Mouse (Mus musculus) myocyte (in vitro differentiated cells): Measurements from ENCODE around the gene Got2. TPM values are rescaled to one million over a fixed set of nuclear protein-coding genes. Genes with fewer than 3 reads are reported as not detected.

ENCODE experiments used
- H3K27me3 ChIP-seq: one replicate; pipeline ENCODE4 v1.6.1; 2011; ENCODE audit not compliant: control insufficient read depth, insufficient read depth, insufficient read length
- H3K36me3 ChIP-seq: one replicate; pipeline ENCODE4 v1.6.1; 2011; ENCODE audit not compliant: control insufficient read depth, insufficient read depth
- H3K4me2 ChIP-seq: one replicate; pipeline ENCODE4 v1.6.1; 2011; ENCODE audit warnings: low read depth, control low read depth
- H3K4me3 ChIP-seq: one replicate; pipeline ENCODE4 v1.5.1; 2011; ENCODE audit warnings: mild to moderate bottlenecking, control low read depth, moderate library complexity
- H3K79me2 ChIP-seq: one replicate; pipeline ENCODE4 v1.6.1; 2011; ENCODE audit not compliant: control insufficient read depth, insufficient read depth
- H3ac ChIP-seq: one replicate; pipeline ENCODE4 v1.6.1; 2011; ENCODE audit not compliant: control insufficient read depth, insufficient read length
- CEBPB ChIP-seq: IDR thresholded peaks from 2 replicates; pipeline ENCODE4 v1.6.1; 2011; ENCODE audit warnings: mild to moderate bottlenecking, moderate library complexity; ENCODE audit not compliant: poor library complexity, insufficient read depth, severe bottlenecking
- E2F4 ChIP-seq: IDR thresholded peaks from one replicate; pipeline ENCODE4 v1.6.1; 2011; ENCODE audit warnings: mild to moderate bottlenecking, control low read depth, moderate library complexity; ENCODE audit not compliant: insufficient read depth
- MAX ChIP-seq: IDR thresholded peaks from one replicate; pipeline ENCODE4 v1.6.1; 2011; ENCODE audit warnings: low read depth, mild to moderate bottlenecking, control low read depth
- MYOD1 ChIP-seq, 3 experiments: IDR thresholded peaks; one replicate each; pipeline ENCODE4 v1.6.1; 2011; ENCODE audit warnings: control low read depth in 2 of 3, low read depth in 2 of 3, mild to moderate bottlenecking in 2 of 3, moderate library complexity in 1 of 3; ENCODE audit not compliant: insufficient read length in 2 of 3, control insufficient read depth in 1 of 3
- MYOG ChIP-seq, 3 experiments: IDR thresholded peaks; one replicate each; pipeline ENCODE4 v1.6.1; 2011; ENCODE audit warnings: control low read depth in 2 of 3, low read depth in 2 of 3, mild to moderate bottlenecking in 2 of 3; ENCODE audit not compliant: insufficient read length in 2 of 3, control insufficient read depth in 1 of 3, insufficient read depth in 1 of 3
- POLR2A ChIP-seq: IDR thresholded peaks from one replicate; pipeline ENCODE4 v1.6.1; 2011; ENCODE audit warnings: low read depth, mild to moderate bottlenecking, control low read depth, moderate library complexity; ENCODE audit not compliant: insufficient read length
- POLR2AphosphoS2 ChIP-seq: IDR thresholded peaks from one replicate; pipeline ENCODE4 v1.6.1; 2011; ENCODE audit warnings: low read depth, control low read depth; ENCODE audit not compliant: insufficient read length
- REST ChIP-seq: IDR thresholded peaks from one replicate; pipeline ENCODE4 v1.6.1; 2011; ENCODE audit warnings: mild to moderate bottlenecking, control low read depth, moderate library complexity; ENCODE audit not compliant: insufficient read depth, insufficient read length
- SRF ChIP-seq: IDR thresholded peaks from one replicate; pipeline ENCODE4 v1.6.1; 2011; ENCODE audit warnings: low read depth; ENCODE audit not compliant: control insufficient read depth, insufficient read length
- TCF12 ChIP-seq: IDR thresholded peaks from one replicate; pipeline ENCODE4 v1.6.1; 2011; ENCODE audit warnings: mild to moderate bottlenecking, control low read depth; ENCODE audit not compliant: poor library complexity, insufficient read depth, severe bottlenecking
- TCF3 ChIP-seq: IDR thresholded peaks from one replicate; pipeline ENCODE4 v1.6.1; 2011; ENCODE audit warnings: low read depth, control low read depth; ENCODE audit not compliant: insufficient read length
- USF1 ChIP-seq: IDR thresholded peaks from one replicate; pipeline ENCODE4 v1.6.1; 2011; ENCODE audit warnings: low read depth, mild to moderate bottlenecking, control low read depth, moderate library complexity
- polyA plus RNA-seq: library from polyadenylated mRNA; unstranded; fragments of >200 nt; fragmentation: generic; extraction: Trizol; gene quantifications from one replicate; pipeline ENCODE4 v1.2.1, GENCODE M21; 2012; ENCODE audit warnings: missing spikeins

Got2 gene
- polyA plus RNA-seq, 1 experiment: 241 TPM

- H3K27me3 ChIP-seq: no peaks in the 10 kb centered on the region
- peak overlapping the region; percentile 95 for H3K4me2 ChIP-seq
- peaks cover 11% of the 10 kb centered on the region for H3K36me3 ChIP-seq
- H3ac ChIP-seq: peak overlapping the region; percentile 9
- TF ChIP-seq MYOG (IDR thresholded peaks at IDR 0.05; ENCODE audit: control insufficient read depth in 1 of 3, insufficient read depth in 1 of 3, insufficient read length in 2 of 3, low read depth in 2 of 3) (peak in 1 of 3 experiments; percentile 6), POLR2A (peak; percentile 40), REST (no peak), MAX (no peak), CEBPB (peak; percentile 99), POLR2AphosphoS2 (no peak), USF1 (peak; percentile 5), TCF12 (peak; percentile 4), SRF (no peak), TCF3 (no peak), MYOD1 (IDR thresholded peaks at IDR 0.05; ENCODE audit: control insufficient read depth in 1 of 3, insufficient read length in 2 of 3, low read depth in 2 of 3) (no peak), E2F4 (no peak)
- peak overlapping the region; percentile 83 for H3K4me3 ChIP-seq
- peaks cover 27% of the 10 kb centered on the region for H3K79me2 ChIP-seq
Observed at GRCm38 (mm10) chr8:95852290-95852689, 36.1 kb downstream of the Got2 start.

- Histone ChIP-seq H3K36me3 (peaks cover 23% of the 10 kb centered on the region), H3ac (no peak overlapping the region), H3K4me3 (no peak overlapping the region), H3K27me3 (no peaks in the 10 kb centered on the region), H3K79me2 (peaks cover 27% of the 10 kb centered on the region), H3K4me2 (no peak overlapping the region)
- TF ChIP-seq TCF3 (no peak), MYOD1 (IDR thresholded peaks at IDR 0.05; ENCODE audit: control insufficient read depth in 1 of 3, insufficient read length in 2 of 3, low read depth in 2 of 3) (no peak), POLR2AphosphoS2 (no peak), USF1 (no peak), E2F4 (no peak), POLR2A (no peak), REST (no peak), SRF (no peak), CEBPB (no peak), TCF12 (no peak), MAX (no peak), MYOG (IDR thresholded peaks at IDR 0.05; ENCODE audit: control insufficient read depth in 1 of 3, insufficient read depth in 1 of 3, insufficient read length in 2 of 3, low read depth in 2 of 3) (no peak)
Observed at GRCm38 (mm10) chr8:95850326-95850725, 38.0 kb downstream of the Got2 start.

GRCm38 (mm10) chr8:95848734-95849464 lies 39.4 kb downstream of the Got2 start:
- Histone ChIP-seq H3K79me2 (peaks cover 27% of the 10 kb centered on the region), H3K27me3 (no peaks in the 10 kb centered on the region), H3K4me3 (no peak overlapping the region), H3K36me3 (peaks cover 36% of the 10 kb centered on the region), H3ac (no peak overlapping the region), H3K4me2 (peak overlapping the region; percentile 42)
- TF ChIP-seq REST: no peak
- no peak for TF ChIP-seq TCF3
- no peak for TF ChIP-seq POLR2AphosphoS2
- TF ChIP-seq MYOD1 (IDR thresholded peaks at IDR 0.05; ENCODE audit: control insufficient read depth in 1 of 3, insufficient read length in 2 of 3, low read depth in 2 of 3): peak in 2 of 3 experiments; percentile 80 to 85
- TF ChIP-seq MYOG (IDR thresholded peaks at IDR 0.05; ENCODE audit: control insufficient read depth in 1 of 3, insufficient read depth in 1 of 3, insufficient read length in 2 of 3, low read depth in 2 of 3): peak in 2 of 3 experiments; percentile 14 to 54

- Histone ChIP-seq H3K79me2 (peaks cover 27% of the 10 kb centered on the region), H3K4me3 (no peak overlapping the region), H3K27me3 (no peaks in the 10 kb centered on the region), H3ac (no peak overlapping the region), H3K4me2 (no peak overlapping the region), H3K36me3 (peaks cover 41% of the 10 kb centered on the region)
- TF ChIP-seq POLR2AphosphoS2 (peak; percentile 14), E2F4 (no peak)
Observed at GRCm38 (mm10) chr8:95848061-95848551, 40.2 kb downstream of the Got2 start.

GRCm38 (mm10) chr8:95845026-95845425 lies 43.3 kb downstream of the Got2 start:
- peaks cover 54% of the 10 kb centered on the region for H3K36me3 ChIP-seq
- H3K27me3 ChIP-seq: no peaks in the 10 kb centered on the region
- H3ac ChIP-seq: no peak overlapping the region
- TF ChIP-seq SRF: no peak
- no peak for TF ChIP-seq E2F4
- no peak for TF ChIP-seq CEBPB
- TF ChIP-seq MYOD1 (IDR thresholded peaks at IDR 0.05; ENCODE audit: control insufficient read depth in 1 of 3, insufficient read length in 2 of 3, low read depth in 2 of 3): no peak
- TF ChIP-seq TCF12: no peak
- TF ChIP-seq REST: no peak
- TF ChIP-seq MYOG (IDR thresholded peaks at IDR 0.05; ENCODE audit: control insufficient read depth in 1 of 3, insufficient read depth in 1 of 3, insufficient read length in 2 of 3, low read depth in 2 of 3): no peak
- TF ChIP-seq MAX: no peak
- no peak for TF ChIP-seq POLR2AphosphoS2
- TF ChIP-seq USF1: no peak
- no peak for TF ChIP-seq POLR2A
- TF ChIP-seq TCF3: no peak
- H3K79me2 ChIP-seq: peaks cover 11% of the 10 kb centered on the region
- H3K4me2 ChIP-seq: no peak overlapping the region
- no peak overlapping the region for H3K4me3 ChIP-seq
